Mouse (Mus musculus): ENCODE measurements at regions not wholly inside any gene's neighbourhood (a gene's known extent, or its start where the extent isn't known, plus 50 kb on each side); places are given as distances from the start of the nearest gene placed in this dataset.
"Not testable (repeated sequence)": the region's sequence is repeated elsewhere in the genome, so short reads cannot be mapped to it uniquely, and the experiment has no call there.

- DNase-seq: peak; percentile 91
These were observed 119.0 kb upstream of the Nabp1 start for GRCm38 (mm10) chr1:51596935-51597820.

GRCm38 (mm10) chr1:51594666-51595065 lies 116.4 kb upstream of the Nabp1 start:
- DNase-seq: no peak

- no peak for DNase-seq
These were observed 115.6 kb upstream of the Nabp1 start for GRCm38 (mm10) chr1:51593621-51594441.

- no peak for DNase-seq
These were observed 113.7 kb upstream of the Nabp1 start for GRCm38 (mm10) chr1:51591886-51592285.

GRCm38 (mm10) chr1:51590606-51591400 lies 112.6 kb upstream of the Nabp1 start:
- no peak for DNase-seq

GRCm38 (mm10) chr1:51584925-51585424 lies 106.8 kb upstream of the Nabp1 start:
- no peak for DNase-seq

- DNase-seq: no peak
These were observed 105.6 kb upstream of the Nabp1 start for GRCm38 (mm10) chr1:51583871-51584270.

GRCm38 (mm10) chr1:51580074-51580473 lies 101.8 kb upstream of the Nabp1 start:
- no peak for DNase-seq

- no peak for DNase-seq
These were observed 99.5 kb upstream of the Nabp1 start for GRCm38 (mm10) chr1:51577701-51578100.

- no peak for DNase-seq
These were observed 94.3 kb upstream of the Nabp1 start for GRCm38 (mm10) chr1:51572314-51573078.

GRCm38 (mm10) chr1:51569625-51570024 lies 91.4 kb upstream of the Nabp1 start:
- DNase-seq: no peak

GRCm38 (mm10) chr1:51566170-51566649 lies 88.0 kb upstream of the Nabp1 start:
- DNase-seq: no peak

GRCm38 (mm10) chr1:51556616-51557015 lies 78.4 kb upstream of the Nabp1 start:
- not testable (repeated sequence) for DNase-seq

GRCm38 (mm10) chr1:51553738-51554137 lies 75.5 kb upstream of the Nabp1 start:
- no peak for DNase-seq

GRCm38 (mm10) chr1:51551624-51552023 lies 73.4 kb upstream of the Nabp1 start:
- DNase-seq: no peak

GRCm38 (mm10) chr1:51542801-51543200 lies 64.6 kb upstream of the Nabp1 start:
- DNase-seq: no peak

- peak; percentile 44 for DNase-seq
These were observed 61.4 kb upstream of the Nabp1 start for GRCm38 (mm10) chr1:51539634-51540033.

- no peak for DNase-seq
These were observed 60.6 kb upstream of the Nabp1 start for GRCm38 (mm10) chr1:51538836-51539235.

- no peak for DNase-seq
These were observed 59.6 kb upstream of the Nabp1 start for GRCm38 (mm10) chr1:51537765-51538360.

- no peak for DNase-seq
These were observed 57.9 kb upstream of the Nabp1 start for GRCm38 (mm10) chr1:51536076-51536475.

GRCm38 (mm10) chr1:51535414-51535813 lies 57.2 kb upstream of the Nabp1 start:
- DNase-seq: no peak
